Mouse (Mus musculus): ENCODE results near the gene Ipo5. TPM values are rescaled to one million over a fixed set of nuclear protein-coding genes. Genes with fewer than 3 reads are reported as not detected.

Gene Ipo5
- polyA plus RNA-seq, 1 experiment from 2014 or later, result 74.7 TPM

DNA sequence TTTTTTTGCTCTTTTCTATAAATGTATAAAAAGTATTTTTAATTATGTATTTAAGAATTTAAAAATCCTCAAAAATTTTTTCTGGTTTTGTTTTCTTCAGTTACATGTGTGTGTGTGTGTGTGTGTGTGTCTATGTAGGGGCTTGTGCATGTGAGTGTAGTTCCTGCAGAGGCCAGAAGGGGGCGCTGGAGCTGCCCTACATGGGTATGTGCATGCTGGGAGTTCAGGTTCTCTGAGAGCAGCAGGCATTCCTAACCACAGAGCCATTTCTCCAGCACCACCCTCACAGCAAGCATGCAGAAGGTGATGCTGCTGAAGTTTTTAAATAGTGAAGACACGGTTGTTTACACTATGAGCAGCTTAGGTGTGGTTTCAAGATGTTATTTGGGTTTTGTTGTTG lies 41.4 kb downstream of the Ipo5 start:
- no peak for ATAC-seq (ENCODE audit: extremely low read depth, insufficient number of reproducible peaks, low FRiP score, low TSS enrichment)

DNA sequence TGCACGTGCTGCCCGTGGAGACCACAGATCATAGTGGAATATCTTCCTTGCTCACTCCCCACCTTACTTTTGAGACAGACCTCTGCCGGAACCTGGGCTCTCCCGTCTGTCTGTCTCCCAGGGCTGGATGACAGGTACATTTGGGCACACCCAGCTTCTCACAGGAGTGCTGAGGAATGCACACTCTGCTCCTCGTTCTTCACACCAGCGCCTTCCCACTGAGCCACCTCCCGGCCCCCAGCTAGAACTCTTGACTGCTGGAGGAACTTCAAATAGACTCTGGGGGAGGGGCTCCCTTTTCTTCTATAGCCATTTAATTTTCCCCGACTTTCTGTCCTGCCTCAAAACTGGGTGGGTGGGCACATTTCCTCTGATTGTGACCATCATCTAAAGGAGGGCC lies 49.5 kb downstream of the Ipo5 start:
- H3K4me2 ChIP-seq, result no peak overlapping the region
- H3K4me3 ChIP-seq, result no peak overlapping the region
- no peak overlapping the region for H3K9ac ChIP-seq
- H3K9me3 ChIP-seq, result no peaks in the 10 kb centered on the region
- no peaks in the 10 kb centered on the region for H3K27me3 ChIP-seq (replicated peaks)
- ATAC-seq (ENCODE audit: extremely low read depth, insufficient number of reproducible peaks, low FRiP score, low TSS enrichment), result no peak
- H3K36me3 ChIP-seq, result no peaks in the 10 kb centered on the region
- no peak overlapping the region for H3K27ac ChIP-seq (replicated peaks)
- no peaks in the 10 kb centered on the region for H3K4me1 ChIP-seq
- 56% methylated on average over 8 of the region's 8 CpGs for WGBS

More for the DNA sequence above, 41.4 kb downstream of the Ipo5 start:
- Histone ChIP-seq H3K36me3 (peaks cover 23% of the 10 kb centered on the region), H3K27me3 (replicated peaks) (no peaks in the 10 kb centered on the region), H3K4me1 (peaks cover under 1% of the 10 kb centered on the region; the same call in 1 of the 2 replicates), H3K27ac (replicated peaks) (no peak overlapping the region), H3K9me3 (peaks cover 8% of the 10 kb centered on the region; the same call in 1 of the 2 replicates), H3K4me3 (no peak overlapping the region), H3K9ac (no peak overlapping the region), H3K4me2 (no peak overlapping the region)
- WGBS, result 49% methylated on average over 2 of the region's 2 CpGs

DNA sequence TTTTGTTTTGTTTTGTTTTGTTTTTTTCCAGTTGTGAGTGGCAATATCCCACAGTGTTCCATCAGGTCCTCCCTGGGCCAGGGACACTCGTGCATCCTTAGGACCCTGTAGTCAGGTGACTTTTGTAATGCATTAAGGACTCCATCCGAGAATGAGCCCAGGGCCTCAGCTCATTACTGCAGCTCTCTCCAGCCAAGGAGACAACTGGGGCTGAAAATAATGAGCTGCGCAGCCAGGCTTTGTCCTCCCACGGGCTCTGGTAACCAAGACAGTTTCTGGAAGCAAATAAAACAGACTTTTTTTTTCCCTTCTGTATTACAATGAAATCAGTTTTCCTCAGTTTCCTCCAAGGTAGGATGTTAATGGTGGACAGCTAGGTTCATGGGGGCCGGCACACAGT lies 50.0 kb downstream of the Ipo5 start:
- H3K36me3 ChIP-seq, result no peaks in the 10 kb centered on the region
- no peaks in the 10 kb centered on the region for H3K9me3 ChIP-seq
- no peaks in the 10 kb centered on the region for H3K27me3 ChIP-seq (replicated peaks)
- no peak overlapping the region for H3K4me2 ChIP-seq
- 62% methylated on average over 5 of the region's 5 CpGs for whole genome bisulfite sequencing
- H3K4me1 ChIP-seq, result no peaks in the 10 kb centered on the region
- H3K4me3 ChIP-seq, result no peak overlapping the region
- ATAC-seq (ENCODE audit: extremely low read depth, insufficient number of reproducible peaks, low FRiP score, low TSS enrichment), result no peak
- H3K27ac ChIP-seq (replicated peaks), result no peak overlapping the region
- H3K9ac ChIP-seq, result no peak overlapping the region

DNA sequence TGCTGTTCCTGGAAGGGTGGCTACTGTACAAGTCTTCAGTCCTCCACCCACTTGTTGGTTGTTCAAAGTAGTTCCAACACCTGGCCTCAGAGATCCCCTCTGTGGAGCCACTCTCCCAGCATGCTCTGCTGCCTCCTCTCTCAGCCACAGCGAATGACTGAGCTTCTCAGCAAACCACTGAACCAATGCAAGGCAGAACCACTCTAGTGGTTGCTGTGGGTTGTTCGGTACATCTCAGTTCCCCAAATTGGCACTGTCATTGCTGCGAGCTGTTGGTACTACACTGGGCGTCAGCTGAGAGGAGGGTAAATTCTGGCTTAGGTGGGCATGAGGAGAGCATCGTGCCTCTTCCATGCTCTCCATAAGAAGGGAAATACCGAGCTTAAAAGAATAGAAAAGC lies 56.0 kb downstream of the Ipo5 start:
- no peak overlapping the region for H3K9ac ChIP-seq
- WGBS, result 79% methylated on average over 6 of the region's 6 CpGs

DNA sequence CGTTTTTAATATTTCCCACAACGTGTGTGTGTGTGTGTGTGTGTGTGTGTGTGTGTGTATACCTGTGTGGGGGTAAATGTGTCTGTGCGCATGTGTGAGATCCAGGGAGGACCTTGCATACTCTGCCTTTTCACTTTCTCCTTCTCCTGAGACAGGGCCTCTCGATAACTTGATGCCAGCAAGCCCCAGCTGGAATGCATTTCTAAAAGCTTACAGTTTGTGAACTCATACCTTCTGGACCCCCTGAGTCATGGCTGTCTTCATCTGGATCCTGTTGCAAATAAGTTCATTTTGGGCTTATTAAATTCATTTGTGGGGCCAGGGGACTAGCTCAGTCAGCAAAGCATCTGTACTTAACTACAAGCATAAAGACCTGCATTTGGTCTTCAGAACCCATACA lies 57.7 kb downstream of the Ipo5 start:
- Histone ChIP-seq H3K4me2 (no peak overlapping the region), H3K4me3 (no peak overlapping the region), H3K36me3 (no peaks in the 10 kb centered on the region), H3K27ac (replicated peaks) (no peak overlapping the region), H3K4me1 (no peaks in the 10 kb centered on the region), H3K9ac (no peak overlapping the region), H3K9me3 (peaks cover 10% of the 10 kb centered on the region; the same call in 1 of the 2 replicates), H3K27me3 (replicated peaks) (no peaks in the 10 kb centered on the region)
- no peak for ATAC-seq (ENCODE audit: extremely low read depth, insufficient number of reproducible peaks, low FRiP score, low TSS enrichment)
- WGBS, result 82% methylated on average over 4 of the region's 4 CpGs

More for the DNA sequence above, 56.0 kb downstream of the Ipo5 start:
- H3K4me1 ChIP-seq, result no peaks in the 10 kb centered on the region
- no peak overlapping the region for H3K4me2 ChIP-seq
- no peak overlapping the region for H3K27ac ChIP-seq (replicated peaks)
- no peaks in the 10 kb centered on the region for H3K27me3 ChIP-seq (replicated peaks)
- no peak overlapping the region for H3K4me3 ChIP-seq
- ATAC-seq (ENCODE audit: extremely low read depth, insufficient number of reproducible peaks, low FRiP score, low TSS enrichment), result no peak
- no peaks in the 10 kb centered on the region for H3K36me3 ChIP-seq
- H3K9me3 ChIP-seq, result peaks cover 10% of the 10 kb centered on the region; the same call in 1 of the 2 replicates

DNA sequence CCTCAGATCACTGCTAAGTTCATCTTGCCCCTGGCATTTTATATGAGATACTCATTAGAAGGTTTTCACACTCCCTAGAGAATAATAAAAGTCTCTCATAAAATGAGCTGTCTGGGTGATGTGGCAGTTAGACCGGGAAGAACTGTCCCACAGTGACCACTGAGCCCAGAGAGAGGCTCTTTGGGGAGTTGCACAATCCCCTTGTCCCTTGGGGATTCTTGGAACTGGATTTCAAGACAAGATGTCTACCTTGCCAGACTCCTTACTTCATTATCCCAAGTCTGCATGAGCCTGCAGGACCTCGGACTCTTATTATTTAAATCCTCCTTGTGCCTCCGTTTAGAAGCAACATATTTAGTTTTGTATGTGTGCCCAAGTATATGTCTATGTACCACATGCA lies 58.6 kb downstream of the Ipo5 start:
- Histone ChIP-seq H3K27me3 (replicated peaks) (no peaks in the 10 kb centered on the region), H3K36me3 (no peaks in the 10 kb centered on the region), H3K9me3 (peaks cover 10% of the 10 kb centered on the region; the same call in 1 of the 2 replicates), H3K4me2 (no peak overlapping the region), H3K4me1 (no peaks in the 10 kb centered on the region), H3K9ac (no peak overlapping the region), H3K27ac (replicated peaks) (no peak overlapping the region), H3K4me3 (no peak overlapping the region)
- no peak for ATAC-seq (ENCODE audit: extremely low read depth, insufficient number of reproducible peaks, low FRiP score, low TSS enrichment)
- 82% methylated on average over 3 of the region's 3 CpGs for WGBS

DNA sequence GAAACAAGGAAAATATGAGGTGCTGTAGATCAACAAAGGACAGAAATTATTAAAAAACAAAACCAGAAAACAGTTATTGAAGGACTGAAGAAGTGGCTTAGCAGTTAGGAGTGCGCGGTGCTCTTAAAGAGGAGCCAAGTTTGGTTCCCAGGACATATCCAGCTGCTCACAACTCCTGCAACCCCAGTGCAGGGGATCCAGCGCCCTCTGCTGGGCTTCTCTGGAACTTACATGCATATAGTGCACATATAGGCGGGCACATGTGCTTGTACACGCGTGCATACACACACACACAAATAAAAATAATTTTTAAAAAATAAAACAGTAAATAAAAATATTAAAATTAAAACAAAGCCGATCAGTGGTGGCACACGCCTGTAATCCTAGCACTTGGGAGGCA lies 59.6 kb downstream of the Ipo5 start:
- no peak for ATAC-seq (ENCODE audit: extremely low read depth, insufficient number of reproducible peaks, low FRiP score, low TSS enrichment)
- Histone ChIP-seq H3K27me3 (replicated peaks) (no peaks in the 10 kb centered on the region), H3K9ac (no peak overlapping the region), H3K4me2 (no peak overlapping the region), H3K9me3 (peaks cover 10% of the 10 kb centered on the region; the same call in 1 of the 2 replicates), H3K27ac (replicated peaks) (no peak overlapping the region), H3K4me1 (no peaks in the 10 kb centered on the region), H3K4me3 (no peak overlapping the region), H3K36me3 (no peaks in the 10 kb centered on the region)
- WGBS, result 73% methylated on average over 8 of the region's 8 CpGs

DNA sequence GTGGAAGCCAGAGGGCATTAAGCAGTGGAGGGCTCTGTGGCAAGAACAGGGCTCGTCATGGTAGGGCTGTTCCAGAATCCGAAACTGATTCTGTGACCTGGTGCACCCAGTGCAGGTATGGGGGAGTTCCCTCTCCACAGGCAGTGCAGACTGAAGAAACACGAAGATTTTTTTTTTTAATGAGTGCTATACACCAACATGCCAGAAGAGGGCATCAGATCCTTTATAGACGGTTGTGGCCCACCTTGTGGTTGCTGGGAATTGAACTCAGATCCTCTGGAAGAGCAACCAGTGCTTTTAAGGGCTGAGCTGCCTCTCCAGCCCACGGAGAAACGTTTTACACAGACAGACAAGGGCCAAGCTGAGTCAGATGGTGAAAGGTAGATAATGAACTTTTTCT lies 60.3 kb downstream of the Ipo5 start:
- H3K4me1 ChIP-seq, result no peaks in the 10 kb centered on the region
- peaks cover 10% of the 10 kb centered on the region; the same call in 1 of the 2 replicates for H3K9me3 ChIP-seq
- no peaks in the 10 kb centered on the region for H3K27me3 ChIP-seq (replicated peaks)
- H3K4me2 ChIP-seq, result no peak overlapping the region
- WGBS, result 61% methylated on average over 6 of the region's 6 CpGs
- H3K36me3 ChIP-seq, result no peaks in the 10 kb centered on the region
- no peak overlapping the region for H3K9ac ChIP-seq
- ATAC-seq (ENCODE audit: extremely low read depth, insufficient number of reproducible peaks, low FRiP score, low TSS enrichment), result no peak
- H3K4me3 ChIP-seq, result no peak overlapping the region
- no peak overlapping the region for H3K27ac ChIP-seq (replicated peaks)

DNA sequence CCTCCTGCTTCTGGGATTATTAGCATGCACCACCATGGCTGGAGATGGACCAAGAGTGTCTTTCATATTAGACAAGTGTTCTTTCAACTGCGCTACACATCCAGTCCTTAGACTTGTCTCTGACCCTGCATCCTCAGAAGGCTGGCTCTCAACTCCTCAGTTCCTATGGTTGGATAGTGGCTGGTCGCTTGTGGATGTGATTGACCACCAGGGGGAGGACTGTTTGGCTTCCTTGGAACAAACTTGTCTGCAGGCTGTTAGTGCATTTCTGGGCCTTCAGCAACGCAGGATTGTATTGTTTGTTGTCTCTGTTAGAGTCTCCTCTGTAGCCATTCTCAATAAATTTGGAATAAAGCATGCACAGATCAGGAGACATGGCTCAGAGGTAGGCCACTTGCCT lies 68.5 kb downstream of the Ipo5 start:
- H3K4me3 ChIP-seq, result no peak overlapping the region
- H3K27ac ChIP-seq (replicated peaks), result no peak overlapping the region
- no peak overlapping the region for H3K9ac ChIP-seq
- H3K9me3 ChIP-seq, result no peaks in the 10 kb centered on the region
- H3K27me3 ChIP-seq (replicated peaks), result no peaks in the 10 kb centered on the region
- no peak for ATAC-seq (ENCODE audit: extremely low read depth, insufficient number of reproducible peaks, low FRiP score, low TSS enrichment)
- H3K36me3 ChIP-seq, result no peaks in the 10 kb centered on the region
- no peaks in the 10 kb centered on the region for H3K4me1 ChIP-seq
- 52% methylated on average over 3 of the region's 3 CpGs for whole genome bisulfite sequencing
- H3K4me2 ChIP-seq, result no peak overlapping the region

DNA sequence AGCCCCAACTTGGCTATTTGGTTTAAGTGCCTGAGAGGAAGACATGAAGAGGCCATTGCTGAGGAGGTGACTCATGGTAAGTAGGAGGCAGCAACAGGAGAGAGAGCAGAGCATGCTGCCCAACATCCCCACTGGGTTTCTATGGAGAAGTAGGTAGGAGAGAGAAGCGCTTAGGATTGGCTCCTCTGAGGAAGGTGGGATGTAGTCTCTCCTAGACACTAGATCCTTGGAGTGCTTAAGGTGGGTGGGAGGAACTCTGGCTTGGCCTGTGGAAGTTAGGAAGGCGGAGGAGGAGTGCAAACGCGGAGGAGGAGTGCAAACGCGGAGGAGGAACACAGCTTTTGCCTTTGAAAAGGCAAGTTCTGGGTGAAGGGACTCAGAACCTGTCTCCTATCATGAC lies 78.1 kb downstream of the Ipo5 start:
- Histone ChIP-seq H3K27me3 (replicated peaks) (no peaks in the 10 kb centered on the region), H3K36me3 (no peaks in the 10 kb centered on the region), H3K4me3 (no peak overlapping the region), H3K4me2 (no peak overlapping the region), H3K9ac (no peak overlapping the region), H3K4me1 (no peaks in the 10 kb centered on the region), H3K9me3 (0 out of 2 replicates have a peak, but pooled peaks cover 3% of the 10 kb centered on the region), H3K27ac (replicated peaks) (no peak overlapping the region)
- ATAC-seq (ENCODE audit: extremely low read depth, insufficient number of reproducible peaks, low FRiP score, low TSS enrichment), result no peak
- WGBS, result 59% methylated on average over 6 of the region's 6 CpGs
